Mouse (Mus musculus) hindbrain, embryonic 16.5 days (tissue): Measurements from ENCODE around the gene Plxnc1. TPM values are rescaled to one million over a fixed set of nuclear protein-coding genes. Genes with fewer than 3 reads are reported as not detected.

ENCODE experiments used
- ATAC-seq: fragments of 200-750 bp; cut with Nextera tagmentation; 2 replicates; pipeline ENCODE4 v1.8.0; 2017; ENCODE audit warnings: moderate TSS enrichment, moderate library complexity
- H3K27ac ChIP-seq: fragments of 300-500 bp; sonication (generic); 2 replicates; pipeline ENCODE4 v1.5.1; 2014; ENCODE audit warnings: low read depth, mild to moderate bottlenecking, control low read depth, low read length, moderate library complexity
- H3K27me3 ChIP-seq: fragments of 300-500 bp; sonication (generic); replicated peaks from 2 replicates; pipeline ENCODE4 v1.6.1; 2014; ENCODE audit warnings: low read length; ENCODE audit not compliant: control insufficient read depth, insufficient read depth
- H3K36me3 ChIP-seq: fragments of 300-500 bp; sonication (generic); 2 replicates; pipeline ENCODE4 v1.6.1; 2014; ENCODE audit warnings: mild to moderate bottlenecking, low read length, moderate library complexity, mixed read lengths; ENCODE audit not compliant: control insufficient read depth, insufficient read depth
- H3K4me1 ChIP-seq: fragments of 300-500 bp; sonication (generic); 2 replicates; pipeline ENCODE4 v1.6.1; 2014; ENCODE audit warnings: low read depth, low read length; ENCODE audit not compliant: control insufficient read depth, insufficient read depth
- H3K4me2 ChIP-seq: fragments of 300-500 bp; sonication (generic); 2 replicates; pipeline ENCODE4 v1.6.1; 2014; ENCODE audit warnings: mild to moderate bottlenecking, low read length, control low read depth, moderate library complexity
- H3K4me3 ChIP-seq: fragments of 300-500 bp; sonication (generic); 2 replicates; pipeline ENCODE4 v1.5.1; 2014; ENCODE audit warnings: mild to moderate bottlenecking, low read length, control low read depth, moderate library complexity
- H3K9ac ChIP-seq: fragments of 300-500 bp; sonication (generic); 2 replicates; pipeline ENCODE4 v1.6.1; 2014; ENCODE audit warnings: low read depth, mild to moderate bottlenecking, control low read depth, low read length, moderate library complexity
- H3K9me3 ChIP-seq: fragments of 300-500 bp; sonication (generic); 2 replicates; pipeline ENCODE4 v1.6.1; 2014; ENCODE audit warnings: mild to moderate bottlenecking, low read length, moderate library complexity; ENCODE audit not compliant: control insufficient read depth
- WGBS: fragments of 180-500 bp; shearing (Covaris S2); extraction: QIAGEN DNeasy Blood & Tissue Kit; methylation state at CpG from one replicate; pipeline ENCODE4 v1.1.7; 2014; 5-methylcytosine and 5-hydroxymethylcytosine counted together
- polyA plus RNA-seq: library from polyadenylated mRNA; unstranded; fragments of >200 nt; fragmentation: Nextera tagmentation; extraction: Ambion mirVana; gene quantifications from 2 replicates; pipeline ENCODE4 v1.2.1, GENCODE M21; 2015

The Plxnc1 gene
- polyA plus RNA-seq, 1 experiment from 2014 or later: 8.4 TPM

DNA sequence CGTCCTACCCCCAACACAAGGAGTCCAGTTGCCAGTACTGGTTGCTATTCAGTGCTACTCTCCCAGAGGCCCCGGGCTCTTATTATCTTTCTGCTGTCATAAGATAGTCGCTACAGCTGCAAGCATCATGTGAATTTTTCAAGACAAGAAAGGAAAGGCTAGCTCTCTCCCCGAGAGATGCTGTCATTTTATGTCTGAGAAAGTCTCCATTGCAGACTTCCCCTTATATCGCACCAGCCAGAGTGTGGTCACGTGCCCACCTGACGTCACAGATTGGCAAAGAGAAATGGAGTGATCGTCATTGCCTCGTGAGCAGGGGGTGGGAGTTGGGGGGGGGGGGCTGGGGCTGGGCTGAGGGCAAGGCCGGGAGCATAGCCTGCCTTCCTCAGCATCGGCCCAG is 16.6 kb upstream of the Plxnc1 start:
- no peaks in the 10 kb centered on the region for H3K27me3 ChIP-seq
- H3K4me2 ChIP-seq: no peak overlapping the region
- no peak overlapping the region for H3K9ac ChIP-seq
- no peaks in the 10 kb centered on the region for H3K36me3 ChIP-seq
- 83% methylated on average over 11 of the region's 11 CpGs for WGBS
- no peak overlapping the region for H3K27ac ChIP-seq
- 0 out of 2 replicates have a peak, but pooled peaks cover 2% of the 10 kb centered on the region for H3K9me3 ChIP-seq
- no peaks in the 10 kb centered on the region for H3K4me1 ChIP-seq
- H3K4me3 ChIP-seq: no peak overlapping the region
- no peak for ATAC-seq

DNA sequence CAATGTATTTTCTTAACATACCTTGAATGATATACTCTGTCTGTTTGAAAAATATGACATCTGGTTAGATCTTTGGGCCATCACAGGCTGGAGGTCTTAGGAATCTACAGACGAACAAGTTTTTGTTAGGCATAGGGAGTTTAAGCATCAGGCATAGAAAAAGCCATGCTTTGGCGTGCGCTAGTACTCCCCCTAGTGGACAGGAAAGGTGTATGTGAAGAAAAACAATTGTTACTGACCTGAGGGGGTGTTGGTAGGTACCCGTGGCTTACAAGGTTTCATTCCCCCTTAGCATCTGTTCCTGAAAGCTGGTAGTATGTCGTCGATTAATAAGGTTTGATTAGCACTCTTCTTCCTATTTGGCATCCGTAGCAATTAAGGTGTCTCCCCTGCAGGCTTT is 13.7 kb upstream of the Plxnc1 start:
- H3K4me1 ChIP-seq: no peaks in the 10 kb centered on the region
- WGBS: 5% methylated on average over 7 of the region's 7 CpGs
- no peaks in the 10 kb centered on the region for H3K36me3 ChIP-seq
- peak; percentile 40; the same call in 1 of the 2 replicates for ATAC-seq
- no peak overlapping the region for H3K27ac ChIP-seq
- H3K9ac ChIP-seq: no peak overlapping the region
- no peaks in the 10 kb centered on the region for H3K27me3 ChIP-seq
- H3K9me3 ChIP-seq: no peaks in the 10 kb centered on the region
- H3K4me3 ChIP-seq: no peak overlapping the region
- H3K4me2 ChIP-seq: peak overlapping the region; percentile 33; the same call in 1 of the 2 replicates

DNA sequence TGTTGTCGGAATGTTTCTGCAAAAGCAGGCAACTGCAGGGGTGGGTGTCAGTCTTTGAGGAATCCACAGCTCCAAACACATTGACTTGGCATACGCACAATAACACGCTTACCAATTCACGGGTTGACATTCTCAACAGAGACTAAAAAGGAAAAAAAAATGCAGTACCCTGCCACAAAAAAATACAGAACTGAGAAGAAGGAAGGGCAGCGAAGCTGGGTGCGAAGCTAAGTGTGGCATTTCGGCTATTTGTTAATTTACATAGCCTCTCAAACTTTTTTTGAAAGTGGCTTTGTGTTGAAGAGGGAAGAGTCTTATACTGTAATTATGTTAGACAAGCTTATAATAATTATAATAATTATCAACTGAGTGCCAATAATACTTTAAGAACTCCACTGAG is 13.1 kb upstream of the Plxnc1 start:
- Histone ChIP-seq H3K27ac (no peak overlapping the region), H3K9ac (no peak overlapping the region), H3K4me2 (no peak overlapping the region), H3K27me3 (no peaks in the 10 kb centered on the region), H3K36me3 (no peaks in the 10 kb centered on the region), H3K4me1 (no peaks in the 10 kb centered on the region), H3K4me3 (no peak overlapping the region), H3K9me3 (no peaks in the 10 kb centered on the region)
- no peak for ATAC-seq
- 79% methylated on average over 7 of the region's 7 CpGs for WGBS

DNA sequence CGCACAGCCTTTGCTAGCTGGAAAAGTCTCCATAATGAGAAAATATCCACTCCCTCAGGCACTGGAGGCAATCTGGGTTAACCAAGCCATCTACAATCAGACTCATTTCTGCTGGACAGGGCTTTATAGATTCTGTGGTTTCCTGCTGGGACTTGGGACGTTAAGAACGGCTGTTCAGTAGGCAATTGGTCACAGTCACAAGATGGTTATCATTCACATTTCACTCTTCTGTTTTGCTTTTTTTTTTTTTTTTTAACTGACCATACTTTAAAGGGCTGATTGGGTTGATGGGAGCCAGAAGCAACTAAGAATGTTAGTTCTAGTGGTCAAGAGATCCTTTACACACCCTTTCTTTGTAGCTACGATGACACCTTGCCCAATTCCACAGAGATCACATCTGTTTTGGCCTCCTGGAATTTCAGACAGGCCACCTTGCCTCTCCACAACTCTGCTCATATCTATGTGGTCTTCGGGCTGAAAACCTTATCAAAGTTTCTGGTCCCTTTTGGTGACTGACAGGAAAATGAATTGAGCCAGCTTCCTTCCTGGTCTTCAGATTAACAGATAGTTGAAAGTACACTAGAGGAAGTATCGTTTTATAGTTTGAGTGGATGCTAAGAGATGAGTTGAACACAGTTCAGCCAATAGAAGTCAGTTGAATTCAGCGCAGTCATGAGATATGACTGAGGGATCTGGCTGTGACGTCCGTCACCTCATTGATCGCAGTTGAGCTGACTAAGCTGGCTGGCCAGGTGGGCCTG is 3.5 kb upstream of the Plxnc1 start:
- no peak for ATAC-seq
- H3K9ac ChIP-seq: no peak overlapping the region
- 74% methylated on average over 10 of the region's 10 CpGs for WGBS
- H3K27ac ChIP-seq: no peak overlapping the region
- H3K9me3 ChIP-seq: no peaks in the 10 kb centered on the region
- no peak overlapping the region for H3K4me3 ChIP-seq
- peaks cover 13% of the 10 kb centered on the region for H3K4me1 ChIP-seq
- H3K27me3 ChIP-seq: no peaks in the 10 kb centered on the region
- H3K4me2 ChIP-seq: no peak overlapping the region
- H3K36me3 ChIP-seq: no peaks in the 10 kb centered on the region

DNA sequence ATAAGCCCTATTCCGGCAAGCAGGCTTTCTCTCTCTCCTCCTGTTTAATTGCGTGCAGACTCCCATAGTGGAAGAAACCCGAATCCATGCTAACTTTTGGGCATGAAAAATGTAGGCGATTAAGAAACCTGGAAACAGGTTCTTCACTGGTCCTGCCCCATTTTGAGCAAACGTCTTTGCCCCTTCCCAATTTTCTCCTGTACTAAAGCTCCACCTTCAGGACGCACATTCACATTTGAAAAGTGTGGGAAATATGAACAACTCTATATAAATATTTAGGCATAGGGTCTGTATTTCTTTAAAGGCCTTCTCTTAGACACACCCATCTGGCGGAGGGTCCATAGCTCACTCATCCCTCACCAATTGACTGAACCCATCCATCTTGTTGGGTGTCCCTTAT is 2.8 kb upstream of the Plxnc1 start:
- ATAC-seq: no peak
- H3K36me3 ChIP-seq: no peaks in the 10 kb centered on the region
- H3K27me3 ChIP-seq: no peaks in the 10 kb centered on the region
- H3K9ac ChIP-seq: no peak overlapping the region
- peaks cover 13% of the 10 kb centered on the region for H3K4me1 ChIP-seq
- no peaks in the 10 kb centered on the region for H3K9me3 ChIP-seq
- H3K27ac ChIP-seq: no peak overlapping the region
- H3K4me3 ChIP-seq: no peak overlapping the region
- 62% methylated on average over 7 of the region's 7 CpGs for WGBS
- H3K4me2 ChIP-seq: no peak overlapping the region

DNA sequence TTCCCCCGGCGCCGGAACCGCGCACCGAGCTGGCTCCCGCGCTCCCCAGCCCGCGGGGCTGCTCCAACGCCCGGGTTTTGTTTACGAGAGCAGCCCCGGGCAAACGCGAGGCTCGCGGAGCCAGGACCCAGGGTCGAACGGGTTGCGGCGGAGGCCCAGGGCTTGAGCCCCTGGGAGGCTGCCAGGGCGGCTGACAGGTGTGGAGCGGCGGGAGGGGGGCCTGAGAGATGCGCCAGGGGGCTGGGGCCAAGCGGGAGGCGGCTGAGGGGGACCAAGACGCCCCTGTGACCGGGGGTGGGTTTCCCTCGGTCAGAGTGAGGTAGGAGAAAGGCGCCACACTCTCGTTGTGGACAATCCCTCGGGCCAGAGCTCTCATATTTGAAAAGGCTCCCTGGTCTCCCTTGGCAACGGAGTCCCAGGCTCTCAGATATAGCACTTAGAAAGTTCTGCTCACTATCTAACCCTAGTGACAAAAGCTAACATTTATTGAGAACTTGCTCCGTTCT is 624 bp upstream of the Plxnc1 start:
- Histone ChIP-seq H3K4me3 (peak overlapping the region; percentile 95), H3K4me1 (peaks cover 25% of the 10 kb centered on the region)

DNA sequence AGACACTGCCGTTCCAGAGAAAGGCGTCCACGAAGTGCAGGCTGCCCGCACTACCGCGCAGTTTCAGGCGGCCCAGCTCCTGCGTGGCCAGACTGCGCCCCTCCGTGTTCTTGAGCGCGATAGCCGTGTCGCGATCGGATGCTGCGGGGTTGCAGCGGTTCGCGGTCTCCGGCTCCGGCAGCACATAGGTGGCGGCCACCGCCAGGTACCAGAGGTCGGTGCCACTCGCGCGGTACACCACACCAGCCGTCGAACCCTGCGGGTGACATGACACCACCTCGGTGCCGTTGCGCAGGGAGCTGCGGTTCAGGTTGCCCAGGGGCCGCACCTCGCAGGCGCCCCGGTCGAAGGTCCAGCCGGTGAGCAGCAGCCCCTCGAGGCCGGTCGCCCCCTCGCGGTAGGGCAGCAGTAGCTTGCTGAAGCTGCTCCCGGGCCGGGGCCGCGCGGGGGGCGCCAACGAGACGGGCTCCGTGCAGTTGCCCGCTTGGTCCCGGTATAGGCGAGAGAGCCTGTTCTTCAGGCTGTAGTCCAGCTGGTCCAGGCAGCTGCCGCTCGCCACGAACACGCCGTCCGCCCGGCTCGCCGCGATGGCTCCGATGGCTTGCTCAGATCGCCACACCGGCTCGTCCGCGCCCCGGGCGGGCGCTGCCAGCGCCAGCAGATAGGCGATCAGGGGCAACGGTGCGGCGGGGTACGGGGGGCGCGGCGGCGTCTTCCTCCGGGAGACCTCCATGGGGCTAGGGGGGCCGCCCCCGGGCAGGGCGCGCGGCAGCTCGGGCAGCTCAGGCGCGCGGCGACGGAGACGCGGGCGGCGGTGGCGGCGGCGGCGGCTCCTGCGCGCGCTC is 567 bp downstream of the Plxnc1 start:
- peaks cover 31% of the 10 kb centered on the region for H3K4me1 ChIP-seq

More for the DNA sequence above, 624 bp upstream of the Plxnc1 start:
- H3K36me3 ChIP-seq: no peaks in the 10 kb centered on the region
- peak overlapping the region; percentile 77 for H3K4me2 ChIP-seq
- peak; percentile 34 for ATAC-seq
- H3K9me3 ChIP-seq: no peaks in the 10 kb centered on the region
- no peaks in the 10 kb centered on the region for H3K27me3 ChIP-seq
- H3K9ac ChIP-seq: peak overlapping the region; percentile 93
- WGBS: under 1% methylated on average over 33 of the region's 36 CpGs
- peak overlapping the region; percentile 94 for H3K27ac ChIP-seq

DNA sequence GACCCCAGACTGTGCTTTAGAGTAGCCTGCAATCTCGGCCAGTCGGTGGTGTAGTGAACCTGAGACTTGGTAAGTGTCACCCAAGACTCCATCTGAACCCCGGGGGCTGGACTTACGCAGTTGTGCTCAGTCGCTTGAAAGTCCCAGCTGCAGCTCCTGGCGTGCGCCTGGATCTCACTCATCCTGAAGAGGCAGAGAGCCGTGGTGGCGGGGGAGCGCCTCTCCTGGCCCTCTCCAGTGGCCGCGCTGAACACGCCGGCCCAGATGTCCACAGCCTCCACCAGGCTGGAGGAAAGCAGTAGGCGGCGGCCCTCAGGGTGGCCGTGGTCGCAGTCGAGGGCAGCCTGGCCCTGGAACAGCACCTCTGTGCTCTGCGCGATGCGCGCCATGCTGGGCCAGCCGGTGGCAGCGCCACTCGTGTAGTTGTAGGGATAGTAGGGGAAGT is 1.2 kb downstream of the Plxnc1 start:
- Histone ChIP-seq H3K27me3 (no peaks in the 10 kb centered on the region), H3K27ac (peak overlapping the region; percentile 94), H3K4me1 (peaks cover 31% of the 10 kb centered on the region), H3K9me3 (no peaks in the 10 kb centered on the region), H3K4me2 (peak overlapping the region; percentile 77), H3K9ac (peak overlapping the region; percentile 93), H3K4me3 (peak overlapping the region; percentile 95), H3K36me3 (no peaks in the 10 kb centered on the region)
- under 1% methylated on average over 26 of the region's 26 CpGs for WGBS
- ATAC-seq: peak; percentile 14

More for the DNA sequence above, 567 bp downstream of the Plxnc1 start:
- Histone ChIP-seq H3K9me3 (no peaks in the 10 kb centered on the region), H3K27ac (peak overlapping the region; percentile 94), H3K36me3 (no peaks in the 10 kb centered on the region), H3K9ac (peak overlapping the region; percentile 93), H3K4me3 (peak overlapping the region; percentile 95), H3K4me2 (peak overlapping the region; percentile 77), H3K27me3 (no peaks in the 10 kb centered on the region)
- WGBS: under 1% methylated on average over 84 of the region's 110 CpGs
- peak; percentile 31 for ATAC-seq
